Mouse (Mus musculus) layer of hippocampus, adult 8-10 months (tissue): Measurements from ENCODE around the gene Dpm3. TPM values are rescaled to one million over a fixed set of nuclear protein-coding genes. Genes with fewer than 3 reads are reported as not detected.
A peak's percentile ranks its signal among the peaks of the same experiment; 100 is the strongest.

ENCODE experiments used
- DNase-seq, 2 experiments: peaks; one replicate each; pipeline ENCODE4 v3.0.0; 2022; ENCODE audit warnings: low spot score in 2 of 2
- total RNA-seq, 4 experiments: library from RNA; stranded (reverse); gene quantifications; 2 replicates each; pipeline ENCODE4 v1.2.4; 2022

The Dpm3 gene
- total RNA-seq, 4 experiments from 2014 or later: 44.2 to 67.3 (median 61.7) TPM

DNA sequence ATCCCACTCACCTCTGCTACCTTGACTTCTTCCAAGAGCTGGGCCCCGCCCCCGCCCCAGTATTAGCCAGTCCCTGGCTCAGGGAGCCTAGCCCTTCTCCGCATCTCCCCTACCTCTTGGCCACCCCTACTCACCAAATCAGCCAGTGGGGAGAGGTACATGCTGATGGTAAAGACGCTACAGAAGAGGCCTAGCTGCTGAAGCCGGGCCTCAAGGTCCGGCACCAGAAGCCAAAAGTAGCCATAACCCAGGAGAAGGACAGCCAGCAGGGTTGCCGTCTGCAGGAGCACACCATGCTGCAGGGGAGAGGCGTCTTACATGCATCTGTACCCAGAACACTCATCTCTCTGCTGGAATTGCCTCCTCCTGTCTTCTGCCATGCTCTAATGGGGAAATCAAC lies 9.8 kb downstream of the Dpm3 start:
- no peak for DNase-seq

DNA sequence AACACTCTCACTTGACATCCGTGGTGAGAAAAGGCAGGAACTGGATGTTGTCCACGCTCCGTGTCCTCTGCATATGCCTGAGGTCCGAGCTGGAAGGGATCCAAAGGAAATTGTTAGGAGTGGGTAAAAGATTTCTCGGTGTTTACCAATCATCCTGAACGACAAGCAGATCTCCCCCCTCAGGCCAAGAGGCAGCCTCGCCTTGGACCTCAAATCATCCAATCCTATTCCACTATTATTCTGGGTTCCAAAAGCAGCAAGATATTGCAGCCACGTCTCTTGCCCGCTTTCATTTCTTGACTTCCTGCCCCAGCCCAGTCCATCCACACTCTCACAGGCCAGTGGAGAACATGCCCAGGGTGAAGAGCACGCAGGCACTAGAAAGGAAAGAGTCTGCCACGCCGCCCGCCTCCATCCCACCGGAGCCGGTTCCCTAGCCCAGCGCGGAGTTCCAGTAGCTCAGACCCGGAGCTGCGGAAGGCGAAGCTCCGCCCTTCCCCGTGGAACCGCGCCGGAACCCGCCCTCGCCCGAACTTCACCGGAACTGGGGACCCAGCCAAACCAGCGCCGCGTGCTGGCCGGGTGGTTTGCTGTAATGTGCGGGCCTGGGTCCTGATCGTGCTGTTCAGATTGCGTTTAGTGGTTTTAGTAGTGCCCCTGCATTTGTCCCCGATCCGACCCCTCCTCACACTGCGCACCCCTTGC lies 11.0 kb downstream of the Dpm3 start, which contains the start of gene Slc50a1:
Slc50a1 (minus strand) TSS at position 520 of the 705 bp plus-strand sequence.
- peak; percentile 60 to 80 for DNase-seq

DNA sequence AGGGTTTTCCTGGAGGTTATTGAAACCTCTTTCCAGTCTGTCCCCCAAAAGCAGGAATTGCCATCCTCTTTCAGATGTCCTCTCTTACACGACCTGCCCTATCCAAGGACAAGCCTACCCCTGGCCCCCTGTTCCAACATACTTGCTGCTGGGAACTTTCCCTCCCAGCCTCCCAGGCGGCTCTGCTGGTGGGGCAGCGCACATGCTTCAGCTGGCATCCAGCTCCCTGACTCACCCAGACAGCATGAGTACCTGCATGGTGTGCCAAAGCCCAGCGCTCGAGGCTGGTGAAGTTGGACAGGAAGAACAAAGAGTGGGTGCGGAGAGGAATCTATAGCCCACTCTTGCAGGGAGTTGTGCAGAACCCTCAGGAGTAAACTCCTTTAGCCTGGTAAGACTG lies 11.7 kb downstream of the Dpm3 start:
- DNase-seq: peak; percentile 68 to 71

DNA sequence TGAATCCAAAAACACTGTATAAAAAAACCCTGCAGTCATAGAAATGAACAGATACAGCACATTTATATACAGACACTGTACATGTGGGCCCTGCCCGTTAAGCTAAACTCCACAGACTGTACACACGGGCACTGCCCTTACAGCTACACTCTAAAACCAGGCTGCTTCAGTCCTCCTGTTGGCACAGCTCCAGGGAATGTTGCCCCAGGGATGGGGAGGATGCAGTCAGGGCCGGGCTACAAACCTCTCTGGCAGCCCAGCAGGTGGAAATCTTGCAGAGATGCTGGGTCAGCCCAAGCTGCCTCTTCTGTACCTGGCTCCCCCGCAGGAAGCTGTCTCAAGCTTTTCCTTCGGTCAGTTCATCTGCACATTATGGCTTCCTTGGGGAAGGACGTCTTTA lies 12.6 kb downstream of the Dpm3 start:
- DNase-seq: no peak

DNA sequence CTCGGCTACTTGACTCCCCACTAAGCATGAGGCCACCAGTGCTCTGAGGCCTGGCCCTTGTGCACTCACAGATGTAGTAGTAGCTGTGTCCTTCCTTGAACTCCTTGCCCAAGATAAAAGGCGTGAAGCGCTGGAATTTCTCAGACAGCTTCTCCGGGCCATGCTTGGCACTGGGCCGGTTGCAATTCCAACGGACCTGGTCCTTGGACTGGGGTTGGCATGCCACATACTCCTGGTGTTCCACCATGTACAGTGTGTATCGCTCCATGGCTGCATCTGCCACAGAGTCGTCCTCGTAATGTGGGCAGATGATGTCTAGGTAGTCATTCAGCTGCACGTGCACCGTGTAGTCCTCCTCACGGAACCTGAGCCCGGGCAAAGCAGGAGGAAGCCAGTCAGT lies 16.9 kb downstream of the Dpm3 start:
- DNase-seq: no peak

DNA sequence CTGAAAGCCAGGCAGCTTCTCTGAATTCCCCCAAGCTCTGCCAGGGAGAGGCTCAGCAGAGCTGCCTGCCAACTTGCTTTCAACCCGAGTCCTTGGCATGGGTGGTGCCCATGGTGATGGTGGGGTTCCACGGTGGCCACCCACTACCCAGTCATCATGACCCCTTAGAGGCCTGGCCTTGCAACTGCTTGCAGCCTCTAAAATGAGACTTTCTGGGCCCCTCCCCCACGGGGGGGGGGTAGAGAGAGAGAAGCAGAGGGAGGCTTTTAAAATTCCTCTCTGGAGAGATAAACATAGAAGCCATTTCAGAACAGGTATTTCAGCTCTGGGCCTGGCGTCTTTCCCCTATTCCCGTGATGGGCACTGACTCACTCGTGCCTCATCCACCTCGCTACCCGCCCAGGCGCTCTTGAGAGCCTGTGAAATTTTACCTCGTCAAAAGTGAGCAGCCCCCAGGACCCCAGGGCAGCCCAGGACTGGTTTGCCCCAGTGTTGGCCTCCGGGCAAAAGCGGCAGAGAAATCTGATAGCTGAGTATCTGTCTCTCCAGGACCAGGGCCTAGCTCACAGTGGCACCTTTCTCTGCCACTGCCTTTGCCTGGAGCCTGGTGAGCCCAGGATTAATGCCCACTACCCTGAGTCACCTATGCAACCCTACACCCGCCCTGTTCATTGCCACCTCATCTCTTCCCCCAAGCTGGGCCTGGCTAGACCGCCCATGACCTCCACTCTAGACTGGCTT lies 18.3 kb downstream of the Dpm3 start:
- DNase-seq: no peak

DNA sequence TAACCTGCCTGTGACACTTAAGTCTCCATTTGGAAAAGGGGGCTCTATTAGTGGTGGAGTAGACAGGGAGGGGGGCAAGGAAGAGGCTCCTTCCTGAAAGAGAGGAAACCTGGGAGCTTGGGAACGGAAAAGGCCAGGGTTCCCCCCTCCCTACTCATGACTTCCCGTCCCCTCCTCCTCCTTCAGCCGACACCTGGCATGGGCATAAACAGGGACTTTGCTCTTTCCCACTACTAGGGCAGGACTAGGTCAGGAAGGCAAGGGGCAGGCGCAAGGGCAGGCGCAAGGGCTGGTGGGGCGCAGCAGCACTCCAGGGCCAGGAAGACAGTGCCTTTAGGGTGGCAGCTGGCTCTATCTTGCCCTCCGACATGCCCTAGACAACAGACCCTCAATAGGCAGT lies 18.9 kb downstream of the Dpm3 start:
- no peak for DNase-seq

DNA sequence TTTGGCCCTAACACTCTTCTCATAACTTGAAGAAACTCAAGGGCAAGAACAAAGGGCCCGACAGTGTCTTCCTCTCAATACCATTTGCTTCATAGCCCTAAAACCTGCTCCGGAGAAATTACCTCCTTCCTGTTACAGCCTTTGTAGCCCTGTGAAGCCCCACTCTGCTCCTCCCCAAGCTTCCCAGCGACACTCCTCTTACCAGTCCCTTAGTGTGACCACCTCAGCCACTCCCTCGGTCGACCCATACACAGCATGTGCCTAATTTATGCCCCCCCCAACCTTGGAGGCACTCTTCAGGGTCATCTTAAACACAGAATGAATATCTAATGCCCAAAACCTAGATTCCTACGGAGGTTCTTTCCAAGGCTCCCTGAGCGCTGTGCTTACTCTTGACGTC lies 19.5 kb downstream of the Dpm3 start:
- DNase-seq: no peak

DNA sequence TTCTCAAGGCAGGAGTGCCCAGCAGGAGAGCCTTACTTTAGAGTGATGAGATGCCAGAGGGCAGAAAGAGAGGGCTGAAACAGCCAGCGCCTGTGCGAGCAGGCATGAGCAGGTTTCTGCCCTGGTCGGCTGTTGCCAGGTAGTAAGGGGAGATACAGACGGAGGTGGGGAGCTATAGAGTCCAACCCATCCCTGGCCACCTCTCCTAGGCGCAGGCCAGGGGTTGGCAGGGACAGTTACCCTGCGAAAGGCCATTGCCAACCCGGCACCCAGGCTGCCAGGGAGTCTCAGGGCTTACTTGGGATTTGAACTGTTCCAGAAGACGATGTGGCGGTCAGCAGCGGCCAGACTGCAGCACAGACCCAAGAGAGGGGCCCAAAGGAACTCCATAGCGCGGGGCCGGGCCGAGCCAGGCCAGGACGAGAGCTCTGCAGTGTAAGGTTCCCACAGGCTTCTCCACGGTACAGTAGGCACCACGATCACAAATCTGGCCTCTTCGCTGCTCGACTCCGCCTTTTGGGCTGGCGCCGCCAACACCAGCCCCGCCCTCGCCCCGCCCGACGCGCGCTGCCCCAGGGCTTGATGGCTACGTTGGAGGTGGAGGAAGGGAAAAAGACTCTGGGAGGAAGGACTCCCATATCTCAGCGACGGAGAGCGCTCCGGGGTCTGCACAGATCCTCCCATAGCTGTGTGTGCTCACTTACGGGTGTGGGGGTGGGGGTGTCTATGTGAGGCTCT lies 20.2 kb downstream of the Dpm3 start:
- DNase-seq: peak; percentile 78 to 84

DNA sequence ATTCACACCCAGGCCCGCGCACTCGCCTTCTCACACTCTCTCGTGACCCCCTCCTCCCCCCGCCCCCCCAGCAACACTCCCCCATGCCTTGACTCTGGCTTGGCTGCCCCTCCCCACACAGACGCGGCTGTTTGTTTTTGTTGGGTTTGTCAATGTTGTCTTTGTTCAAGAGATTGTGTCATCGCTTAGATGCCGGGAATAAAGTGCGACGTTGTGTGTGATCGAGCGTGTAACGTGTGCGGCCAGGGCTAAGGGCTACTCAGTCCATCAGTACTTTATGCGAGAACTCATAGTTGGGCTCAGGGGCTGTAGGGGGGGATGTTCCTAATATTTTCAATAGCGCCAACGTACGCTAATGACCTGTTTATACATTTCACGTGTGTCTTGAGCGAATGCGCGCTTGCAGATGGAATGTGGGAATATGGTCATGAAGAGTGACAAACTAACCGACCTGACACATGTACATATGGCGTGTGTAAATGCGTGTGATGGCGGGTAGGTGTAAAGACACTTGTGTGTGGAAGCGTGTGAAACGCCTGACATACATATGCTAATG lies 21.0 kb downstream of the Dpm3 start:
- peak in 1 of 2 experiments; percentile 67 for DNase-seq

DNA sequence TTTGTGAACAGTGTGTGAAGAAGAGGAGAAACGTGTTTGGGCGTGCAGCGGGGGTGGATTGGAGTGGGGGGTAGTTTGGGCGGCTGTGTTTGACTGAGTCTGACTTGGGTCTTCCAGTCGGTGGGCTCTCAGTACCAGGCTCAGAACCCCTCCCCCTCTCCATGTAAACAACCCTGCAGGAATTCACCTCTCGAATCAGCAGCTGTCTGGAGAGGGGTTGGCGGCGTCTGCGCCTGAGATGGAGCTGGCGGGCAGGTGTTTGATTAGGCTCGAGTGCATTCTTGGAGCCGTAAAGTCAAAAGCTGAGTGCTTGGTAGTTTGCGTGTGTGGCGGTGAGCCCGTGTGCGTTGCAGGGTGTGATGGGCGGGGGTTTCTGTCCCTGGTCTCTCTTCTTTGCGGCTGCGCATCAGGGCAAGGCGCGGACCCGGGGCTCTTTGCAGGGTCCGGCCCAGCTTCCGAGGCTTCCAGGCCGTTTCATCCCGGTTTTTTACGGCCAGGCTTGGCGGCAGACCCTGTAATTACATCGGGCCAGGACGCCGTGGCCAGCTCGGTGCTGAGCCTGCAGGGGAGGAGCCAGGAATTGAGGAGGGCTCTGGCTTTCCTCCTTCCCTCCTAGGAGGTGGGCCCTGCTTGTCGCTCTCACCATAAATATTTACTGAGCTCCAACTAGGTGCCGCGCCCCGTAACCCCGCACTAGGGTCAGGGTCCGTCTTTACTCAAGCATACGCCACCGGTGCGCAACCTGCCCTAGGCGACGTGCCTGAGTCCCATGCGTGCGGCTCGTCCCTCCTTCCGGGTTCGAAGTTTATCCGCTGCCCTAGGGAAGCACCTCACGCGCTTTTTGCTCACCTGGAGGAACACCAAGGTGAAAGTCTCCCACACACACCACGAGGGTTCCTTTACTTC lies 21.7 kb downstream of the Dpm3 start, which contains the start of gene Efna1:
Efna1 (minus strand) TSS at position 537 of the 906 bp plus-strand sequence.
- no peak for DNase-seq

DNA sequence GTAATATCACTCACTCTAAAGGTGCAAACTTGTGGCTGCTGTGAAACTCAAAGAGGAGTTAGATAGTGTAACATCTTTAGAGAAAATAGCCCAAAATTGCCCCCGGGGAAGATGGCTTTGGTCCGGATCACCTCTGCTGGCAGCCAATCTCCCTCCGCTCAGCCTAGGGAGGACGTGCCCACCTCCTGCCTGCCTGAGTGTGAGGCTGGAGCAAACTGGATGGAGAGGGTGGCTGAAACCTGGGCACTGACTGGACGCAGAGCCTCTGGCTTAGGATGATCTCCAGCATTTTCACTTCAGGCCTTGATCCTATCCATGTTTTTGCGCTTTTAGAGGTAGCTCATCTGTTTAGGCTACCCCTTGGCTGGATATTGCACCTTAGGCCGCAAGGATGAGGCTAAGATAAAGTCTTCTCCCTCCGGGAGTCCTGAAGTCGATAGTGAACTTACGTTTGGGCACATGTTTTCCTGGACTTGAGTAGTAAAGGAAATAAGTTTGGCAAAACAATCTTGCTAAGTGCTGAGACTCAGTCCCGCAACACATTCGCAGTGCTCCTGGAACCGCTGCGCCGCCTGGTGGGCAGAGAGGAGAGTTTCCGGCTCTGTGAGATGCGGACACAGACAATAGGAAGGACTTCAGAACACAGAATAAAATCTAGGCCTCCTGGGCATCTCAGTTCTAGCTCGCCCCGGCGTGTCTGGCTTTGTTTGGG lies 22.6 kb downstream of the Dpm3 start:
- peak in 1 of 2 experiments; percentile 81 for DNase-seq

DNA sequence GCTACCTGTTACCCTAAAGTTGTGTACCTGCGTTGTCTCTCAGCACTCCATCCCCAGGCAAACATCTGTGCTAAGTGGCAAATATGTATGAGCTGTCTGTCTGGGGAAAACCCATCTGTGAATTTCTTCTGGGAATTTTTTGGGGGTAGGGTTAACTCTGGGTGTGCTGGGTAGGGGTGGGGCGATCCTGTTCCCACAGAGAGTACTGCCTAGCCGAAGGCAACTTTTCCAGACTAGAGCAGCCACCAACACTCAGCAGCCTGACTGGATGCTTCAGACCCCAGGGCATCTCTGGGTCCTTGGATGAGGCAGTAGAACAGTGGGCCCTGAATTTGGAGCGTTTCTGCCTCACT lies 23.1 kb downstream of the Dpm3 start:
- DNase-seq: no peak

DNA sequence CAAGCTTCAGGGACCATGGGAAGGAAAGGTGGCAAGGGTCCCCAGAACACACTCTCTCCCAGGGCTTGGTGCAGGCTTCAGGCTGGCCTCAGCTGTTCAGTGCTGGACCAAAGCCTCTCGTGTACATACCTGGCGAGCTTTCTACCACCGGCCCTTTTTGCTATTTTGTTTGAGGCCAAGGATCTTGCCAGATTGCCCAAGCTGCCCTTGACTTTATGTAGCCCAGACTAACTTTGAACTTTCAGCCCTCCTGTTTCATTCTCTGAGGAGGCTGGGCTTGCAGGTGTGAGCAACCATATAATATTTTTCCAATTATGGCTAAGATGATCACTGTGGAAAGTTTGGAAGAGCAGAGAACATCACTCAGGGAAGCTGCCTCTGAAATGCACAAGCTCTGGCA lies 25.1 kb downstream of the Dpm3 start:
- DNase-seq: no peak

DNA sequence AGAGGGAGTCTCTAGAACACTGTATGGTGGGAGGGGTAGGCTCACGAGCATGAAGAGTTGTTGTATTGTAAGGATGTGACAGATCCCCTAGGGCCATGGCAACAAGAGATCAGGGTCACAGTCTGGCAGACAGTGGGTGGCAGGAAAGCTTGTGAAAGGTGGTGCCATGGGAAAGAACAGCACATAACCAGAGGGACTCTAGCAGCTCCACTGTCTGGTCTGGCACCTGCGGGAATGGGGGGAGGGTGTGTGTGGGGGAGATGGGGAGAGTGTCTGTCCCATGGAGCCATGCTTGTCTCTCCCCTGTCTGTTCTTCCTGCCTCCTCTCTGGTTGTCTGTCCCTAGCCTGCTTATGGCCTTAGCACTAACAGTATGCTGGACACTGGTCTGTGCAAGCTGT lies 26.4 kb downstream of the Dpm3 start:
- no peak for DNase-seq

DNA sequence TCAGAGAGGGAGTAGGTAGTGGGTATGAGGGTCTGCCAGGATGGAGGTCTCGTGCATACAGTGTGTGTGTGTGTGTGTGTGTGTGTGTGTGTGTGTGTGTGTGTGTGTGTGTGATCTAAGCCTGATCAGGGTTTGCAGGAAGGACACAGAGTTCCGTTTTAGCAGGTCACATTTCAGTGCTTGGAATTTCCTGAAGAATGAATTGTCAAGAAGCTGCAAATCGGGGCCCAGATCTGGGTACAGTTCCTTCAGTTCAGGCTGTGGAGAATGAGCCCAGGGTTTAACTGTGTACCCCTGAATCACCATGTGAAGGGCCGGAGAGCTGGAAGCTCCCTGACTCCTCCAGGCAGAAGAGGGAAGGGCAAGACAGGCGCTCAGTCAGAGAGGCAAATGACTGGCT lies 28.1 kb downstream of the Dpm3 start:
- DNase-seq: no peak

DNA sequence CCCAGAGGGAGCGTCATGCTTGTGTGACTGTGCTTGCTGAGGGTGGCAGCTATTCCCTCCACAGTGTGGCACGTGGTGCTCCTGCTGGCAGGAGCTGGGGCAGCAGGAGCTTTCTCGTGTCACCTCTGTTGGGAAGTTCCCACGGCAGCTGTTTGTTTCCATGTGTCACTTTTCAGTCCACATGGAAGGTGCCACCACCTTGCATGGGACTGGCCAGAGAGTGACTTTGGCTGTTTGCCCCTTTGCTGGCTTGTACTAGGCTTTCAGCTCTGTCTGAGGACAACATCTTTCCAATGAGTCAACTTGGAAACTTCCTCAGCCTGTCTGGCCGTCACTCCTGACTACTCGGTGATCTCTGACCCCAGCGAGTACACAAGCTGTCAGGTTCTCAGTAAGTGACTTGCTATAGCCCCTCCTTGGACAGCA lies 29.4 kb downstream of the Dpm3 start:
- DNase-seq: no peak

DNA sequence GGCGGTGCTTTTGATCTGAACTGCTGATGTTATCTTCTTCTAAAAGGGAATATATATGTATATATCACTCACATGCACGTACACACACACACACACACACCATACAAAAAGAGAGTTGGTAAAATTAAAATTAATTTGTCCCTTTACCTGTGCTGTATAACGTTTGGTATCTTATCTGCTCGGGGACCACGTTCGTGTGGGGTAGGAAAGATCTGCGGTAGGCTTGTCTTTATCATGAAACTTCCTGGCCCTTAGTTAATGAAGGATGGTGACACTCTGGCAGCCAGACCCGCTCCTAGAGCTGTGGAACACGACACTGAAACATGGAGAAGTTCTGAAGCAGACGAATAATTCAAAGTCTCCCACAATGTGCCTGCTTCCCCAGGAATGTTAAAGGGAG lies 32.7 kb downstream of the Dpm3 start:
- no peak for DNase-seq

DNA sequence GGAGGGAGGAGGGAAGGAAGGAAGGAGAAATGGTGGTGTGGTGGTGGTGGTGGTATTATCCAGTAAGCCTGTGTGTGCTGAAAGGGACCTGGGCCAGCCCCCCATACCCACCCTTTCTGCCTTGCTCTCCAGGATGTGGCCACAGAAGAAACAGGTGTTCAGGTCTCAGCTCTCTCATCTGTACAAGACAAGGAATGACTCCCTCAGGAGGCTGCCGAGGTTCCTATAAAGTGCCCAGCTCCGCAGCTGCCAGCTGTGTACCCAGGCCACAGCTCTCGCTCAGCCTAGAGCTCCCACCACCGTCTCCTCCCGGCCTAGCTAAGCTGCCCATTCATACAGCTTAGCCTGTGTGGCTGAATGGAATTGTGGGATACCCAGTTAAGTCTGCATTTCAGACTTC lies 33.1 kb downstream of the Dpm3 start:
- no peak for DNase-seq

DNA sequence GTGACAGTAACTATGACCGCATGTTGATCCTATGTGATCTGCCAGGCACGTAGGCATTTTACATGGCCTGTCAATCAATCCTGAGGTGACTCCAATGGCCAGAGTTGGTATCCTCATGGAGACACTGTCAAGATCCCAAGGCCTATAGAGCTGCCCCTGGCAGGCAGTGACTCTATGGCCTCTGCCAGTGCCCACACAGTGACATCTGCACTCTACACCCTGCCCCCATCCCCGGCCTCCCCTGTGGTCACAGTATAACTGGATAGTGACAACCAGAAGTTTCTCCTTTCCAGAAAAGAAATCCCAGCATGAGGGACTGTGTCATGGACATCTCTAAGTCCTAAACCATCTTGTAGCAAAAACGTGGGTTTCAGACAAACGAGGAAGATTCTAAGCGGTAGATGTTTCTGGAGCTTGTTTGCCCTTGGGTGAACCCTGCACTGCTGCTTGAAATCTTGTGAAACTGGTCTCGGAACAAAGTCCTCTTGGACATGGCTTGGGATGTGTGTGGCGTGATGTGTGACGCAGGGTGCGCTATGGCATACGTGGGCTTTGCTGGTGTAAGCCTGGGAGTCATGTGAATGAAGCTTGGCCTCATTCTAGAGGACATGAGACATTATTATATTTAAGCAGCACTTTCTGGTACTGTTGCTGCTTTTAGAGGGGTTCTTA lies 34.2 kb downstream of the Dpm3 start:
- DNase-seq: no peak
